Mouse (Mus musculus) adrenal gland, adult 2 months (tissue): ENCODE results near the gene Zfp800. TPM values are rescaled to one million over a fixed set of nuclear protein-coding genes. Genes with fewer than 3 reads are reported as not detected.

ENCODE experiments used
- DNase-seq: peaks from one replicate; pipeline ENCODE4 v3.0.0; 2021
- polyA plus RNA-seq: library from polyadenylated mRNA; depleted of rRNA; stranded (reverse); fragments of >200 nt; gene quantifications from 2 replicates; pipeline ENCODE4 v1.2.3, GENCODE M21; 2012; rRNA removed
- total RNA-seq, 2 experiments: library from RNA; stranded (reverse); gene quantifications; 2 replicates each; pipeline ENCODE4 v1.2.3; 2021

Gene Zfp800
- total and polyA plus RNA-seq, 3 experiments, result 5.2 to 40.5 (median 18.8) TPM

- DNase-seq, result no peak
Measured at GRCm38 (mm10) chr6:28214658-28215267, 183.0 kb downstream of the Zfp800 start.

GRCm38 (mm10) chr6:28203454-28203853 is 194.4 kb downstream of the Zfp800 start:
- DNase-seq, result no peak

GRCm38 (mm10) chr6:28202833-28203232 is 195.0 kb downstream of the Zfp800 start:
- no peak for DNase-seq

GRCm38 (mm10) chr6:28193901-28194300 is 203.9 kb downstream of the Zfp800 start:
- DNase-seq, result no peak

GRCm38 (mm10) chr6:28191935-28192334 is 205.9 kb downstream of the Zfp800 start:
- DNase-seq, result no peak

Other genes starting within 250 kb of the Zfp800 start
- gene Arf5, start 25.6 kb upstream of the Zfp800 start, total RNA-seq, result 100 to 1,000 TPM; 155 to 158 TPM
- 484 and 569 TPM in 2 replicates for gene Arf5, start 25.6 kb upstream of the Zfp800 start, polyA plus RNA-seq
- gene Fscn3, start 29.8 kb upstream of the Zfp800 start, total RNA-seq, result not detected
- gene Fscn3, start 29.8 kb upstream of the Zfp800 start, polyA plus RNA-seq, result not detected in 2 replicates
- 10 to 100 TPM; 15.3 to 16.0 TPM for gene Gcc1, start 30.4 kb upstream of the Zfp800 start, total RNA-seq
- gene Gcc1, start 30.4 kb upstream of the Zfp800 start, polyA plus RNA-seq, result 5.7 TPM in 2 replicates
- not detected for gene Pax4, start 51.3 kb upstream of the Zfp800 start, total RNA-seq
- gene Pax4, start 51.3 kb upstream of the Zfp800 start, polyA plus RNA-seq, result not detected in 2 replicates
- gene Snd1, start 77.1 kb upstream of the Zfp800 start, total RNA-seq, result 100 to 1,000 TPM; 127 to 145 TPM
- gene Snd1, start 77.1 kb upstream of the Zfp800 start, polyA plus RNA-seq, result 122 and 155 TPM in 2 replicates